Mouse (Mus musculus): ENCODE data around the gene Bcl2. TPM values are rescaled to one million over a fixed set of nuclear protein-coding genes. Genes with fewer than 3 reads are reported as not detected.

Gene Bcl2
- polyA plus RNA-seq, 1 experiment from 2014 or later, result 8.8 TPM

- Histone ChIP-seq H3K4me1 (replicated peaks) (peaks cover 17% of the 10 kb centered on the region), H3K4me3 (no peak overlapping the region), H3K27ac (ENCODE audit: poor library complexity, severe bottlenecking) (no peak overlapping the region), H3K4me2 (no peak overlapping the region), H3K9ac (no peak overlapping the region), H3K9me3 (replicated peaks) (no peaks in the 10 kb centered on the region), H3K36me3 (no peaks in the 10 kb centered on the region), H3K27me3 (replicated peaks) (no peaks in the 10 kb centered on the region)
- ATAC-seq (ENCODE audit: insufficient number of reproducible peaks, low FRiP score), result no peak
- 65% methylated on average over 5 of the region's 5 CpGs for WGBS
These were observed 55.7 kb downstream of the Bcl2 start for GRCm38 (mm10) chr1:106658293-106658847.

DNA sequence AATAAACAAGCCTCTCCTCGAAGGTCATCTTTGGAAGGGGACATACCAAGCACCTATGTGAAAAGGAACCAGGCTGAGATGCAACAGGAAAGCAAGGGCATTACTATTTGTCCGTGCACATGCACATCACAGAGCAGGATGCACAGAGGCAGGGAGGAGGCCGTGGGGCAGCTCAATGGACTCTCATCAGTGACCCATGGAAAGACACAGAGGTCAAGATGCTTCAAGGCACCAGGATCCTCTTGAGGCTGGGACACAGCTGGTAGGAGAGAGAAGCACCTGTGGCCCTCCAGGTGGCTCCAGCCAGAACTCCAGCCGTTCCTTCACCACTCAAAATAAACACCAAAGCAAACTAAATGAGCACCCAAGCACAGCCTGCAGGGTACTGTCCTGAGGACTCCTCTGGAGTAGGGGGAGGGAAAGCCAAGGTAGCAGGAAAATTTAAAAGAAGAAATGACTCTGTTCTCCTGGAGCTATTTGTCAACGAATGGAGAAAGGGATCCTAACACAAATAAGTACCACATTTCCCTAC lies 57.8 kb downstream of the Bcl2 start:
- Histone ChIP-seq H3K9ac (no peak overlapping the region), H3K4me2 (no peak overlapping the region), H3K4me1 (replicated peaks) (peaks cover 27% of the 10 kb centered on the region), H3K27me3 (replicated peaks) (no peaks in the 10 kb centered on the region), H3K9me3 (replicated peaks) (no peaks in the 10 kb centered on the region), H3K36me3 (no peaks in the 10 kb centered on the region), H3K27ac (ENCODE audit: poor library complexity, severe bottlenecking) (no peak overlapping the region), H3K4me3 (no peak overlapping the region)
- no peak for ATAC-seq (ENCODE audit: insufficient number of reproducible peaks, low FRiP score)
- 71% methylated on average over 5 of the region's 5 CpGs for WGBS

DNA sequence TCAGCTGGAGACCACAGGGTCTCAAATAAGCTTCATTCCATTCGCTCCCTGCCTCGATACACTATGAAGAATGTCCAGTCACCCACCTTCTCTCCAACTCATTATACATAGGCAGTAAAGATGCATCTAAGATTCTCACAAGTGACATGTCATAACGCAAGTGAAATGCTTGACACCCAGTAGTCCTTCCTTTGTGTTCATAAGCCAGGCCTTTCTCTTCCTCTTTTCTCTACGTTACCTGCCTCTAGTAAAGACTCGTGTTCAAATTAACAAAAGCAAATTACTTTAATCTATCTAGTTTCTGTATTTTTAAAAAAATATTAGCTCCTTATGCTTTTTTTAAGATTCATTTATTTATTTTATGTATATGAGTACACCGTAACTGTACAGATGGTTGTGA lies 59.8 kb downstream of the Bcl2 start:
- Histone ChIP-seq H3K27ac (ENCODE audit: poor library complexity, severe bottlenecking) (no peak overlapping the region; the same call in 1 of the 2 replicates), H3K36me3 (no peaks in the 10 kb centered on the region), H3K27me3 (replicated peaks) (no peaks in the 10 kb centered on the region), H3K9ac (no peak overlapping the region), H3K4me1 (replicated peaks) (peaks cover 35% of the 10 kb centered on the region), H3K4me3 (no peak overlapping the region), H3K9me3 (replicated peaks) (no peaks in the 10 kb centered on the region), H3K4me2 (no peak overlapping the region)
- 88% methylated on average over 6 of the region's 6 CpGs for WGBS
- ATAC-seq (ENCODE audit: insufficient number of reproducible peaks, low FRiP score), result no peak

- Histone ChIP-seq H3K4me3 (no peak overlapping the region), H3K27ac (ENCODE audit: poor library complexity, severe bottlenecking) (peak overlapping the region; percentile 66; the same call in 1 of the 2 replicates), H3K9me3 (replicated peaks) (no peaks in the 10 kb centered on the region), H3K4me1 (replicated peaks) (peaks cover 36% of the 10 kb centered on the region), H3K9ac (no peak overlapping the region), H3K36me3 (no peaks in the 10 kb centered on the region), H3K27me3 (replicated peaks) (no peaks in the 10 kb centered on the region), H3K4me2 (no peak overlapping the region)
- peak; percentile 22; the same call in 1 of the 2 replicates for ATAC-seq (ENCODE audit: insufficient number of reproducible peaks, low FRiP score)
- 32% methylated on average over 4 of the region's 4 CpGs for WGBS
These were observed 60.6 kb downstream of the Bcl2 start for GRCm38 (mm10) chr1:106653441-106653860.

DNA sequence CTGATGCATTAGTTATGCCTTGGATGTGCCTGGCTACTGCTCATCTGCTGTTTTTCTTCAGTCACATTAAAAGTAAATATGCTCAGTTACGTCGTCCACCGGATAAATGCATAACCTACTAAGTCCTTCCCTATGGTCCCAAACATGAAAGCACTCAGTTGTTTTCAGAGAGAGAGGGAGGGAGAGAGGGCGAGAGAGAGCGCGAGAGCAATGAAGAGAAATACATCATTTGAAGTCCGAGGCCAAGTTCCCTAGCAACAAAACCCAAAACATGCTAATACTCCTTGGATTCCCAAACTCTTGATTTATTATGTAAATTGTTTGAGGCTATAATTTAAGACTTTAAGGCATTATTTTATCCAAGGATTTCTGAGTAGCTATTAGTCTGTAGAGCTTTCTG lies 62.9 kb downstream of the Bcl2 start:
- Histone ChIP-seq H3K27me3 (replicated peaks) (no peaks in the 10 kb centered on the region), H3K9me3 (replicated peaks) (no peaks in the 10 kb centered on the region), H3K4me3 (no peak overlapping the region), H3K9ac (no peak overlapping the region), H3K4me2 (no peak overlapping the region), H3K36me3 (no peaks in the 10 kb centered on the region), H3K27ac (ENCODE audit: poor library complexity, severe bottlenecking) (no peak overlapping the region), H3K4me1 (replicated peaks) (peaks cover 35% of the 10 kb centered on the region)
- 89% methylated on average over 7 of the region's 7 CpGs for WGBS
- ATAC-seq (ENCODE audit: insufficient number of reproducible peaks, low FRiP score), result no peak

- Histone ChIP-seq H3K27me3 (replicated peaks) (no peaks in the 10 kb centered on the region), H3K4me3 (no peak overlapping the region), H3K36me3 (no peaks in the 10 kb centered on the region), H3K9ac (no peak overlapping the region; the same call in 1 of the 2 replicates), H3K9me3 (replicated peaks) (no peaks in the 10 kb centered on the region), H3K4me1 (replicated peaks) (peaks cover 34% of the 10 kb centered on the region), H3K27ac (ENCODE audit: poor library complexity, severe bottlenecking) (no peak overlapping the region), H3K4me2 (no peak overlapping the region)
- WGBS, result 79% methylated on average over 4 of the region's 4 CpGs
- ATAC-seq (ENCODE audit: insufficient number of reproducible peaks, low FRiP score), result no peak
These were observed 63.6 kb downstream of the Bcl2 start for GRCm38 (mm10) chr1:106650427-106650826.

DNA sequence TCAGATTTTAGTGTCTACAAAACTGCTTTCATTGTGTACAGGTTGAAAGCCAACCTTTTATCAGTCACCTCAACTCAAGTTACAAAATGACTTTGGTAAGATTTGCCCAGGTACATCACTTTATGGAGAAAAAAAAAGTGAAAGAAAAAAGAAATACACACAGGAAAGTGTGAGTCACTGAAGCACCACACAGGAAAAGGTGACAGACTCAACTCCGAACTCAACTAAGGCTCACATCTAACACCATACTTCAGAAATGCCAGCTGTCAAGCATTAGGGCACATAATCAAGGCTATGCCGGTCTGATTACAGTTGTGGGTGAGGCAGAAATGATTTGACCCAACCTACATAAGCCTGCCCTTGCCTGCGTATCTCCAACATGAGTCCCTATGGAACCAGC lies 66.7 kb downstream of the Bcl2 start:
- H3K27me3 ChIP-seq (replicated peaks), result no peaks in the 10 kb centered on the region
- H3K4me2 ChIP-seq, result no peak overlapping the region
- H3K9ac ChIP-seq, result no peak overlapping the region
- H3K27ac ChIP-seq (ENCODE audit: poor library complexity, severe bottlenecking), result no peak overlapping the region
- H3K4me1 ChIP-seq (replicated peaks), result peaks cover 28% of the 10 kb centered on the region
- H3K9me3 ChIP-seq (replicated peaks), result no peaks in the 10 kb centered on the region
- H3K4me3 ChIP-seq, result no peak overlapping the region
- no peaks in the 10 kb centered on the region for H3K36me3 ChIP-seq
- ATAC-seq (ENCODE audit: insufficient number of reproducible peaks, low FRiP score), result no peak
- 74% methylated on average over 3 of the region's 3 CpGs for WGBS

DNA sequence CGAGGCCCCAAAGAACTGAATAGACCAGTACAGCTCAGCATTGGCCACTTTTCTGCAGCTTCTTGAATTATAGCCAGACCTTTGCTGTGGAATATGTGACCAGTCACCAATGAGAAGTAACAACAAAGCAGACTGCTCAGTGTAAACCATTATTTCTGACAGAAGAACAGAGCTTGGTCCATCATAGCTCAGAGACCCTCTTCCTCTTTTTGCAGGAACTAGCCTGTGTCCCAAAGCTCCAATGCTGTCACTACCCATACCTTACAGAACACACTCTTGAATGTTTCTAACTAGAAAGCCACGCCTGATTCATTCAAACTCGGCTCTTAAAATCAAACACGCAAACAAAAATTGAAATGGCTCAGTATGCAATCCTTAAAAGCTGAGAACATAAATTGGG lies 69.5 kb downstream of the Bcl2 start:
- H3K9ac ChIP-seq, result no peak overlapping the region
- no peaks in the 10 kb centered on the region for H3K27me3 ChIP-seq (replicated peaks)
- ATAC-seq (ENCODE audit: insufficient number of reproducible peaks, low FRiP score), result no peak
- peaks cover 16% of the 10 kb centered on the region for H3K4me1 ChIP-seq (replicated peaks)
- no peaks in the 10 kb centered on the region for H3K36me3 ChIP-seq
- no peak overlapping the region for H3K27ac ChIP-seq (ENCODE audit: poor library complexity, severe bottlenecking)
- H3K4me2 ChIP-seq, result no peak overlapping the region
- no peak overlapping the region for H3K4me3 ChIP-seq
- WGBS, result 80% methylated on average over 4 of the region's 4 CpGs
- H3K9me3 ChIP-seq (replicated peaks), result no peaks in the 10 kb centered on the region

- 35% methylated on average over 3 of the region's 3 CpGs for WGBS
- no peak overlapping the region for H3K4me2 ChIP-seq
- no peak overlapping the region for H3K27ac ChIP-seq (ENCODE audit: poor library complexity, severe bottlenecking)
- H3K9ac ChIP-seq, result no peak overlapping the region
- H3K27me3 ChIP-seq (replicated peaks), result no peaks in the 10 kb centered on the region
- no peak for ATAC-seq (ENCODE audit: insufficient number of reproducible peaks, low FRiP score)
- H3K4me3 ChIP-seq, result no peak overlapping the region
- H3K4me1 ChIP-seq (replicated peaks), result peaks cover 16% of the 10 kb centered on the region
- no peaks in the 10 kb centered on the region for H3K9me3 ChIP-seq (replicated peaks)
- H3K36me3 ChIP-seq, result no peaks in the 10 kb centered on the region
These were observed 70.5 kb downstream of the Bcl2 start for GRCm38 (mm10) chr1:106643527-106643926.

DNA sequence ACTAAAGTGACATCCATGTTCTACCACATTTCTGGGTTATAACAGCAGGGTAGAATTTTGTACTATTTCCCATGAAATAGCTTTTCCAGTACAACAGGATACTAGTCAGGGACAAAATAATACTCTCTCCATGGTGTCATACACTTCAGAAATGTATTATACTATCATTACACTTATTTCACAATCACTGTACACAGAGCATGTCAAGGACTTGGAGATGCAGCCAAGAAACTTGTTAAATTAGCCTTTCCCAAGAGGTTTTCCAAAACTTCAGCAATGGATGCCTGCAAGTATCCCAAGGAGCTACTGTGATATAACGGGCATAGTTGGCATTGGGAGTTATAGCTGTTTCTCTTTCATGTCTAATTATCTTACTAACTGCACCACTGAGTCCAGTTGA lies 73.5 kb downstream of the Bcl2 start:
- Histone ChIP-seq H3K27me3 (replicated peaks) (no peaks in the 10 kb centered on the region), H3K9ac (no peak overlapping the region), H3K9me3 (replicated peaks) (no peaks in the 10 kb centered on the region), H3K4me2 (no peak overlapping the region), H3K4me3 (no peak overlapping the region), H3K36me3 (no peaks in the 10 kb centered on the region), H3K27ac (ENCODE audit: poor library complexity, severe bottlenecking) (no peak overlapping the region), H3K4me1 (replicated peaks) (peaks cover 26% of the 10 kb centered on the region)
- WGBS, result 91% methylated on average over 1 of the region's 1 CpGs
- no peak for ATAC-seq (ENCODE audit: insufficient number of reproducible peaks, low FRiP score)

DNA sequence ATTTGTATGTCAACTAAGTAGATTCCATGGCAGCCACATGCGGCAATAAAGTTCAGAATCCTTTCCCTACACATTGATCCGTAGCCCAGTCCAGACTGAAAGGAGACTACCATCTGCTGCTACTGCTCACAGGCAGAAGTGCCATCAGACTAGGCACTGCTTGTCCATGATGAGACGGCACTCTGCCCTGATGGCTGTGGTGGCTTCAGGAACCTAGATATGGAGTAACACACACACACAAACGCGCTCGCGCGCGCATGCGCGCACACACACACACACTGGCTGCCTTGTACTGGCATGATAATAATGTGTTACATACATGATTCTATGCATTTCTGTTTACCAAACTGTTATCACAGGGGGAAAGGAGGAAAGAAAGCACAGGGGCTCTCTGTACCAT lies 76.4 kb downstream of the Bcl2 start:
- Histone ChIP-seq H3K27me3 (replicated peaks) (no peaks in the 10 kb centered on the region), H3K36me3 (no peaks in the 10 kb centered on the region), H3K9me3 (replicated peaks) (no peaks in the 10 kb centered on the region), H3K4me1 (replicated peaks) (peaks cover 19% of the 10 kb centered on the region; the same call in 1 of the 2 replicates), H3K4me2 (no peak overlapping the region), H3K9ac (no peak overlapping the region), H3K27ac (ENCODE audit: poor library complexity, severe bottlenecking) (no peak overlapping the region), H3K4me3 (no peak overlapping the region)
- 95% methylated on average over 11 of the region's 11 CpGs for WGBS
- ATAC-seq (ENCODE audit: insufficient number of reproducible peaks, low FRiP score), result no peak

DNA sequence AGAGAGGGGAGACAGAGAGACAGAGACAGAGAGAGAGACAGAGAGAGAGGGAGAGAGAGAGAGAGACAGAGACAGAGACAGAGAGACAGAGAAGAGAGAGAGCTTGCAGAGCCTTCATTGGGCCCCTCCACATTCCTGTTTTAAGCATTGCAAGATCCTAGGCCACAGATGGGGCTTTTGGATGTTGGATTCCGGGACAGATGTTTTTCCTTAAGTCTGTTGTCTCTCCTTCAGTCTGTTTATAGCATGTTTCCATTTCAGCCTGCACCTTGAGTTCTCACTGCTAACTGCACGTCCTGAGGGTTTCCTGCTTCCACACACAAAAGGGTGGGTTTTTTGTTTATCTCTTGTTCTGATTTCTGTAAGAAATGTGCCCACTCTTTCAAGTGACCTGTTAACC lies 77.4 kb downstream of the Bcl2 start:
- Histone ChIP-seq H3K9ac (no peak overlapping the region), H3K4me1 (replicated peaks) (peaks cover 25% of the 10 kb centered on the region; the same call in 1 of the 2 replicates), H3K4me2 (no peak overlapping the region), H3K27me3 (replicated peaks) (no peaks in the 10 kb centered on the region), H3K36me3 (no peaks in the 10 kb centered on the region), H3K4me3 (no peak overlapping the region), H3K9me3 (replicated peaks) (no peaks in the 10 kb centered on the region), H3K27ac (ENCODE audit: poor library complexity, severe bottlenecking) (no peak overlapping the region)
- no peak for ATAC-seq (ENCODE audit: insufficient number of reproducible peaks, low FRiP score)
- WGBS, result 29% methylated on average over 2 of the region's 2 CpGs
